Mouse (Mus musculus) retina, adult 2 months (tissue): ENCODE data around the gene Bsx.

Experiments
- DNase-seq: peaks from one replicate; pipeline ENCODE4 v3.0.0-alpha.2; 2012; ENCODE audit warnings: low read depth, low spot score

The Bsx gene

GRCm38 (mm10) chr9:40873556-40874470, at the start of gene Bsx:
Bsx (plus strand) TSS chr9:40874127.
- no peak for DNase-seq

DNA sequence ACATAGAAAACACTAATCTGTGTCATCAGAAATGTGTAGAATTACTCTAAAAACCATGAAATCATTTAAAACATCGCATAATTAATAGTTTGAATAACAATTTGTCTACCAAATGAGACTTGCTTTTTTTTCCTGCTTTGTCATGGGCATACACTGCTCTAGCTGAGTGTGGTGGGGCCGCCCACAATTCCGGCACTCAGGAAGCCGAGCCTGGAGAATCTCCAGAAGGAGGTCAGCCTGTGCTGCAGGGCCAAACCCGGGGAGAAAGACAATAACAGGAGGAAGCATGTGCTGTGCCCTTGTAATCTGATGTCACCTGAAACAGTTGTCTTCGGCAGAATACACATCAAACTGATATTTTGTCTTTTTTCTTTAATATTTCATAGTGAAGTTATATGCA, 48.3 kb upstream of the Bsx start:
- DNase-seq: no peak

GRCm38 (mm10) chr9:40827366-40827765, 46.6 kb upstream of the Bsx start:
- DNase-seq: no peak

GRCm38 (mm10) chr9:40834569-40834968, 39.4 kb upstream of the Bsx start:
- DNase-seq: peak; percentile 39

DNA sequence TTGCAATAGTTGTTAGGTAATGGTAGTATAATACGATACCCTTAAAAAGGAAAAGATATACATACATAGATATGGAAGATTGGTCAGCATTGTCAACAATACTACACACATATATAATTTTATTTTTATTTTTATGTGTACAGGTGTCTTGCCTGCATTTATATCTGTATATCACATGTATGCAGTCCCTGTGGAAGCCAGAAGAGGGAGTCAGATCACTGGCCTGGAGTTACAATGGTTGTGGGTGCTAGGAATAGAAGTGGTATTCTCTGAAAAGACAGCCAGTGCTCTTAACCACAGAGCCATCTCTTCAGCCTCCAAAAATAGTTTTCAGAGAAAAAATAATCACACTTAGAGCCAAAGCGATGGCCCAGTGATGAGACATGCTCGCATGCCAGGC, 37.2 kb upstream of the Bsx start:
- DNase-seq: no peak

DNA sequence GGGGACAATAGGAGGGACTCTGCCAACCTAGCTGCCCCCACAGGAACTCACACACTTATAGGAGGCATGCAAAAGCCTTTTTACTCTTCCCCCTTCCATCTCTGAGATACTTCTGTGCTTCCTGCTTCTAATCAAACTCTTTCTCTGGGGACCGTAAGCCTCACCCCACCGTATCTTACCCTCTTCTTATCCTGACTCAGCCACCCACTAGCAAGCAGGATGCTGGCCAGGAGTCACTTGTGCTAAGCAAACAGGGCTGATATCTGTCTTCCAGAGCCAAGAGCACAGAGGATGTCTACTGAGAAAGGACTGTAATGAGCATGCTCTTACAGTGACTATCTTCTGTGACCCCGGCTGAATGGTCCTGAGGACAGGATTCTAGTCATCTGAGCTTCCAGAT, 34.3 kb upstream of the Bsx start:
- DNase-seq: no peak

- DNase-seq: no peak
These were observed 22.4 kb upstream of the Bsx start for GRCm38 (mm10) chr9:40851515-40851914.

DNA sequence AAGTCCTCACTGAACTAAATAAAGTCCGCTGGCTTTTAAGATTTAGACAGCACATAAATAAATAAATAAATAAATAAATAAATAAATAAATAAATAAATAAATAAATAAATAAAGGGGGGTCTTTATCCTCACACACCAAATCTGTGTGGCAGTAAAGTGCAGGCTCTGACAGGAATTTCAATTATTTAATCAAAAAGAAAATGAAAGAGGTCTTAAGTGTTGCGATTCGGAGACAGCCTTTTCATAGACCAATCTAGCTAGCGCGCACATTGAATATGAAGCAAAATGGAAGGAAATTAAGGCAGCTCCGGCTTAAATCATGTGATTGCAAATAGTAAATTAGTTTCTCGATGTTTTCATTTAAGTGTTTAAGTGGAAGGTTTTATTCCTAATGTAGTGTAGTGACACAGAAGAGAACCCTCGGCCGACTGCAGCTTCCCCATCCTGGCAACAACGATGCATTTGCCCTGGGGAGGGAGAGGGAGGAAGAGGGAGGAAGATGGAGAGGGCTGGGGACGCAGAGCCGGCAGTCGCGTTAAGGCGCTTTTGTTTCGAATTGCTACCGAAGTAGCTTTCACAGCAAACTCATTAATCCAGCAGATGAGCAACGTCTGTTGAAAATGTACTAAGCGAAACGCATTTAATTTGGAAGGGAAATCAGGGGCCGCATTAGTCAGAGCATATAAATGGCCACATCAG, 15.3 kb upstream of the Bsx start:
- no peak for DNase-seq

GRCm38 (mm10) chr9:40859196-40859595, 14.7 kb upstream of the Bsx start:
- DNase-seq: no peak

DNA sequence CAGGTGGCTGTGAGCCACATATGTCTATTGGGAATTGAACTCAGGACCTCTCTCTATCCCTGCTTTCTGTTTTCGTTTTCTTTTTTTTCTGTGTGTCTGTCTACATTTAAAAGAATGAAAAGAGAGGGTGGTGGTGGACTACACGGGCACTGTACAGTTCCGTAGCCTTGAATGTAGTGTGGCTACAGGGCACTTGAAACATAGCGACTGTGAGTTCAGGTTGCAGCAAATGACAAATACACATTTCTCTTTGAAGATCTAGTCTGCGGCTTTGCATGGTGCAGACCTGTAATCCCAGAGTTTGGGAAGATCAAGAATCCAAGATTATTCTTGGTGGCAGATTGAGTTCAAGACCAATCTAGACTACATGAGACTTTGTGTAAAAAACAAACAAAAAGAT, 3.6 kb upstream of the Bsx start:
- no peak for DNase-seq

DNA sequence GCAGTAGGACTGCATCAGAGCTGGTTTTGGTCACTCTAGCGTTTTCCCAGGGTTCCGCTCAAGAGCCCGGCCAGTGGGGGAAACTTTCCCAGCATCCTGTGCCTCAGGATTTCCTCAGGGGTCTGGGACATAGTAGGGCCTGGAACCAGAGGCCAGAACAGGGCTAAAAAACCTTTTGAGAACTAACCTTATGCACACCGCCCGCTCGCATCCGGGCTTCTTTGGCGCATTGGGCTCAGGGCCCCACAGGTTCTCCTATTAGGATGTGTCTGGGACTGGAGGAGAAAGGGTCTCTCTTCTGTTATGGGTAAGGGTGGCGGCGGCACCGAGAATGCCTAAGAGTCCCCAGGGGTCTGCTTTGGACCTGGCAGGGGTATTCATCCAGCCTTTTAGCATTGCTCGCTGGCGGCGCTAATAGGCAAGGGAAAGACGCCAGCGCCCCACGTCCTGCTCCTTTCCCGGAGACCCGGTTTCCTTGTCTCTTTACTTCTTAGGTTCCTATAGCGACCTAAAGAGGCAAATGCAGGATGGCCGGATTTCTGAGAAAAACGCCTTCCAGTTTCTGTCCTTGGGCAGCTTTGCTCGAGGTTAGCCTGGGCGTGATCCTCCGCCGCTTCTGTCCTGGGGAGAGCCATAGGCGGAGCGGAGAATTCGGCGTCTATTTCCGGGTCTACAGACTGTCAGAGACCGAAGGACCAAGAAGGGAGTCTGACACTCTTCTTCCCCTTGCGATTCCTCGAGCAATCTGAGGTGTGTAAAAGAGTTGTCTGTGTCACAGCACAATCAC, 2.4 kb upstream of the Bsx start:
- DNase-seq: no peak

GRCm38 (mm10) chr9:40872156-40872478, 1.8 kb upstream of the Bsx start:
- no peak for DNase-seq

DNA sequence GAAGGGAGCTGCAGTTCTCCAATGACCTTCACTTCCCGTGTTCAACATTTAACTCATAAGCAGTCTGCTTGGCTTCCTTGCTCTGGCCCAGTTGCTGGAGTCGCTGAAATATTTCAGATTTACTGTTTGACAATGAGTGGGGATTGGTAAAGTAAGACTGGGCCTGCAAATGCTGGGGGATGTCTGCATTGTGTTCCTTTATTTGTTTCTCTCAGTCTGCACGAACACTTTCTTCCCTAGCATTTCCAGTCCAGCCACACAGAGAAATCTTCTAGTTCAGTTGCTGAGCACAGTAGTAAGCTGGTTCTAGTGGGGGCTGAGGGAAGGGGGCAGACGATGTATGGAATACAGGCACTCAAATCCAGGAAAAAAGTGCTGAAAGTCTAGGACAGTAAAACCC, 1.0 kb downstream of the Bsx start:
- DNase-seq: no peak

- no peak for DNase-seq
These were observed 1.5 kb downstream of the Bsx start for GRCm38 (mm10) chr9:40875431-40875830.

DNA sequence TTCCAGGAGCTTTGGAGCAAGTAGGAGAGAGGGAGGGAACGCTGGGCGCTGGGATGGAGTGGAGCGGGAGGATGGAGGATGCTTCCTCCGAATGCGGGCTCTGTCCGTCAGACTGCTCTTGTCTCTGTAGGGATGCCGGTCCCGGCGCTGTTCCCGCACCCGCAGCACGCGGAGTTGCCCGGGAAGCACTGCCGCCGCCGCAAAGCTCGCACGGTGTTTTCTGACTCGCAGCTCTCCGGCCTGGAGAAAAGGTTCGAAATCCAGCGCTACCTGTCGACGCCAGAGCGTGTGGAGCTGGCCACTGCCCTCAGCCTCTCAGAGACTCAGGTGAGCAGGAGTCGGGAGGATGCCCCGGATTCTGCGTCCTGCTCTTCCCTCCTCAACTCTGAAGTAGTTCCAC, 2.2 kb downstream of the Bsx start:
- DNase-seq: no peak

DNA sequence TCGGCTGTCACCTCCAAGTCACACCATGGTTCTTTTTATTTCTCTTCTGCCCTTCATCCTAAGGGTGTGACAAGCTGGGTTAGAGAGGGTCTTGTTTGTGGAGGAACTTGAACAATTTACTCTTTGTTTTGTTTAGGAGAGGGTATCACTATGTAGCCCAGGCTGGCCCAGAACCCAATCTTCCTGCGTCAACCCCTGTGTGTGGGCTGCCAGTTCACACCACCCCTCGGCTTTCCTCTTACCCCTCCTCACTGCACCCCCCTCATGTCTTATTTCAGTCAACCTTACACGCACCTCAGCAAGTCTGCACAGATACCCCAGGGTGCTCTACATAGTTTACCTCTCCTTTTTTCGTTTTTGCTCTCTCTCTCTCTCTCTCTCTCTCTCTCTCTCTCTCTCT, 2.8 kb downstream of the Bsx start:
- no peak for DNase-seq

DNA sequence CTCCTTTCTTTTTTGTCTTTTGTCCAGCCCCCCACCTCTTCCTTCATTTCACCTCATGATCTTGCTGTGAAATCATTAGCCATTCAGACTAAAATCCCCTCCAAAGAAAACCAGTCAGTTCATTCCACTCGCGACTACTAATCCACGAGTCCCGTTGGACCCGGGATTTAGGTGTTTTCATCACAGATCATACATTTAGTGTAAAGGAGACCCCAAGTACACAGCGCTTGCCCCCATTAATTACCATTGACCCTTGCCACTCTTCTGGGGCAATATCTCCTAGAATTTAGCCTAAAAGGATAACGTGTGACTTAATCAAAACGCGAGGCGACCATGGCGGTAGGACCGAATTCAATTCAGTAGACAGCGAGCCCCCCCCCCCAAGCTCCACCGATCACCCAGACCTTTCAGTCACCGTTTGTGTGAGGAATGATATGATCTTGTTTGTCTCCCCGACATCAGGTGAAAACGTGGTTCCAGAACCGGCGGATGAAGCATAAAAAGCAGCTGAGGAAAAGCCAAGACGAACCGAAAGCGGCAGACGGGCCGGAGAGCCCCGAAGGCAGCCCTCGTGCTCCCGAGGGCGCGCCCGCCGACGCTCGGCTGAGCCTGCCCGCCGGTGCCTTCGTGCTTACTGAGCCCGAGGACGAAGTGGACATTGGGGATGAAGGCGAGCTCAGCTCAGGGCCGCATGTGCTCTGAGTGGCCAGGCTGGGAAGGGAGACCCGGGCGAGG, 3.4 kb downstream of the Bsx start:
- no peak for DNase-seq

DNA sequence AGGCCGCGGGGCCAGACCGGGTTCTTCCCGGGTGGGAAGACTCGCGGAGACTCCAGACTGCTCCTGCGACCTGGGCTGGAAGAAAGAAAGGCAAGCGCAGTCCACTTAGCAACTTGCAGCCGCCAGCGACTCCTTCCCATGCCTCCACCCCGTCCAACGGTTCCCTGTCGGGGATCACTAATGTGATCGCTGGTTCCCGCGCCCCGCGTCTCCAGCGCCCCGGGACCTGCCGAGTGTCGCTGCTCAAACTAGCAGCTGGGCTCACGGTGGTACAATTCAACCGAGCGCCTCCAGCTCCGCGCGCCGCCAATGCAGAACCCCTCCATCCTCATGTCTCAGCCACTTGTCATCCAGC, 3.9 kb downstream of the Bsx start:
- DNase-seq: no peak

DNA sequence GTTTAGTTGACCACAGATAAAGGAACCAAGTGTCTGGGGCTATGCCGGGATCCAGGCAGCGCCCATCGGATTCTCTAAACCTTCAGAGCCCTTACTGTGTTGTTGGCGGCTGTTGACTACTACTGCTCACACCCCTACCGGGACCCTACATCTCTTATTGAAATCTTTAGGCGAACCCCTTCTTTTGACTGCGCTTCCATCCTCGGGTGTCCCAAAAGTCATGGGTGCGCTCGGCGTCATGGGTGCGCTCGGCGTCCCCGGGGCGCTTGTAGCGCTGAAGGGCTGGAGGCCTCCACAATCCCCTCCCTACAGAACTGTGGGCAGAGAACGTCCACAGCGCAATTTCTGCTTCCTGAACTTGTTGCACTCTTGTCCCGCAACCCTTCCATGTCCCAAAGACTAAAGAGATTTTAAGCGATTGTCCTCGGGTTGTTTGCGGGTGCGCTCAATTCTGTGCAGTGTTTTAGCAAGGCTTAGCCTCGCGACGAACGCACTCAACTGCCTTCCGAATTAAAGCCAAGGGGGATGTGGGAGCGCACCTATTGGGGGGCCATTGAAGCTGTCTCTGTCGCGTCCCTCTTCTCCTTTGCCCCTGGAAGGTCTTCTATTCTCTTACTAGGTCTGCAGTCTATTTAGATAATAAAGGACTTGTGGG, 4.5 kb downstream of the Bsx start:
- no peak for DNase-seq

- DNase-seq: no peak
These were observed 5.1 kb downstream of the Bsx start for GRCm38 (mm10) chr9:40878998-40879397.

- DNase-seq: no peak
These were observed 11.7 kb downstream of the Bsx start for GRCm38 (mm10) chr9:40885669-40886068.
